Mouse (Mus musculus) brain, embryonic 14.5 days (tissue): ENCODE data around the gene Tfe3. TPM values are rescaled to one million over a fixed set of nuclear protein-coding genes. Genes with fewer than 3 reads are reported as not detected.
"Not testable (repeated sequence)": the region's sequence is repeated elsewhere in the genome, so short reads cannot be mapped to it uniquely, and the experiment has no call there.

ENCODE experiments used
- DNase-seq: peaks from one replicate; pipeline ENCODE4 v3.0.0-alpha.2; 2011; ENCODE audit warnings: low read depth
- CTCF ChIP-seq: fragments of 200-500 bp; IDR thresholded peaks from 2 replicates; pipeline ENCODE4 v1.5.1; 2012; ENCODE audit warnings: inconsistent platforms, mild to moderate bottlenecking, moderate library complexity, borderline replicate concordance; ENCODE audit not compliant: insufficient read depth, insufficient read length; ENCODE audit errors: extremely low read depth
- POLR2A ChIP-seq: fragments of 200-500 bp; IDR thresholded peaks from 2 replicates; pipeline ENCODE4 v1.6.1; 2012; ENCODE audit warnings: mild to moderate bottlenecking, inconsistent platforms, borderline replicate concordance; ENCODE audit not compliant: poor library complexity, insufficient read depth, insufficient read length, severe bottlenecking; ENCODE audit errors: extremely low read depth
- polyA plus RNA-seq: library from polyadenylated mRNA; depleted of rRNA; stranded (reverse); fragments of >200 nt; gene quantifications from 2 replicates; pipeline ENCODE4 v1.2.3, GENCODE M21; 2012; rRNA removed

The Tfe3 gene
- polyA plus RNA-seq = 14.1 and 22.6 TPM in 2 replicates

GRCm38 (mm10) chrX:7762137-7762920 lies at the start of gene Tfe3:
Gene Tfe3, plus strand, starts transcription at chrX:7762560.
- TF ChIP-seq POLR2A = no peak
- no peak for TF ChIP-seq CTCF
- peak; percentile 98 for DNase-seq

GRCm38 (mm10) chrX:7713764-7714134 lies 48.6 kb upstream of the Tfe3 start:
- not testable (repeated sequence) for DNase-seq

- DNase-seq = peak; percentile 98
These were observed 48.0 kb upstream of the Tfe3 start, which contains the start of gene Wdr45 for GRCm38 (mm10) chrX:7714135-7714899. Gene Wdr45, plus strand, starts transcription at chrX:7714333.

DNA sequence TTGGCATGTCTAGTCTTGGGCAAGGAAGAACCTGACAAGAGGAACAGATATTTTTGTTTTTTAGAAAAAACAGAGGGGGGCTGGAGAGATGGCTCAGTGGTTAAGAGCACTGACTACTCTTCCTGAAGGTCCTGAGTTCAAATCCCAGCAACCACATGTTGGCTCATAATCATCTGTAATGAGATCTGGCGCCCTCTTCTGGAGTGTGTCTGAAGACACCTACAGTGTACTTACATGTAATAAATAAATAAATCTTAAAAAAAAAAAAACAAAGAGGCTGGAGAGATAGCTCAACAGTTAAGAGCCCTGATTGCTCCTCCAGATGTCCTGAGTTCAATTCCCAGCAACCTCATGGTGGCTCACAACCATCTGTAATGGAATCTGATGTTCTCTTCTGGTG lies 46.3 kb upstream of the Tfe3 start:
- not testable (repeated sequence) for DNase-seq

DNA sequence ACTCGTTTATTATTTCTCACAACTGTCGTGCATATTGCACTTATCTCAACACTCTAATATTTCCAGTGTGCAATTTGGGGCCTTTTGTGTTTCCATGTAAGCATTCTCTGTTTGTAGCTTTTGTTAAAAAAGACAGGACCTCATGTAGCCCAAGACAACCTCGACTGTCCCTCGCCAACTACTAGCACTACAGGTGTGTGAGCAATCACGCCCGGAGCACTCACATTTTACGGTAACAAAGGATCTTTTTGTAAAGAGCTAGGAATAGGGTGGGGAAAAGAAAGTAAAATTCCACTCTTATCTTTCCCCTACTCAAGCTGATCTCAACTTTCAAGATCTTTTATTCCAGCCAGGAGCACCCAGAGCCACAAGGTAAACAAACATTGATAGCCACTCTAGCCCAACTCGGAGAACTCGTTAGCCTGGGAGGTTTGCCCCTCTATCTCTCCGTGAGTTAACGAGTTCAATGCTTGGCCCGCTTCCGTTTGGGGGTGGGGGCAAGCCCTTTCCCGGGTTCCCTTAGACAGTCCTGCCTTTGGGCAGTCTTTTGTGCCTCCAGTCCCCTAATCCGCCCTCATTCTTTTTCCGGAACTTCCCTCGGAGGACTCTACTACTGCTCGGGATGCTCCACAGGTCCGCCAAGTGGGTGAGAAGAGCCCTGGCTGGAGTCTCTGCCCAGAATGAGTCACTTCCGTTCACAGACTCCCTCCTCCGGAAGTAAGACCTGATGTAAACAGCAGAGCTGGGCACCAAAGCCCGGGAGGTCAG lies 40.7 kb upstream of the Tfe3 start, which contains the start of gene Gm45208:
TSS of gene Gm45208 (plus strand) at position 732 of the 768 bp plus-strand sequence.
- DNase-seq = peak; percentile 89
- no peak for TF ChIP-seq POLR2A
- no peak for TF ChIP-seq CTCF

GRCm38 (mm10) chrX:7722282-7722611 lies 40.1 kb upstream of the Tfe3 start:
- no peak for TF ChIP-seq CTCF
- TF ChIP-seq POLR2A = no peak
- DNase-seq = no peak

GRCm38 (mm10) chrX:7722691-7723090 lies 39.7 kb upstream of the Tfe3 start:
- no peak for DNase-seq
- TF ChIP-seq POLR2A (no peak), CTCF (no peak)

DNA sequence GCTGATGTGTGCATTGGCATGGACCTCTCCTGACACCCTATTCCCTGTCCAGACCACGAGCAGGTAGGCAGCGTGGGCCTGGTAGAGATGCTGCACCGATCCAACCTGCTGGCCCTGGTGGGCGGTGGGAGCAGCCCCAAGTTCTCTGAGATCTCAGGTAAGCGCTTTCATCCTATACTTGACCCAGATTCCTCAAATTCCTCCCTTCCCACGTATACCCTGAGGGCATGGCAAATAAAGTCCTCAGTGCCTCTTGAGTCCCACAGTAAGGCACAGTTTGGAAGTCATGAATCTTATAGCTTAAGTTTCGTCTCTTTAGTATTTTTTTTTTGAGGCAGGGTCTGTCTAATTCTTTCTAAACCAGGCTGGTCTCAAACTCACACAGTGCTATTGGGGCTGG lies 38.2 kb upstream of the Tfe3 start:
- TF ChIP-seq POLR2A (no peak), CTCF (no peak)
- DNase-seq = no peak

DNA sequence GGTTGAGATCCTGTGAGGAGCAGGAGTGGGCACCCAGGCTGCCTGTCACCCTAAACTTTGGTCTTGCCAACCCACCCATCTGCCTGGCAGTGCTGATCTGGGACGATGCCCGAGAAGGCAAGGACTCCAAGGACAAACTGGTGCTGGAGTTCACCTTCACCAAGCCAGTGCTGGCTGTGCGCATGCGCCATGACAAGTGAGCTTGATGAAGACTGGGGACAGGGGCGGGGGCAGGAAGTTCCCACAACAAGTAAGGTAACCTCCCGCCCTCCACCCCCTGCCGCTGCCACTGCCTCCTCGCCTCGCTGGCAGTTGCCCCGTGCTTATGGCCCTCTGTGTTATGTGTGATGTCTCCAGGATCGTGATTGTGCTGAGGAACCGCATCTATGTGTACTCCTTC lies 36.5 kb upstream of the Tfe3 start:
- DNase-seq = no peak
- TF ChIP-seq POLR2A (no peak), CTCF (no peak)

DNA sequence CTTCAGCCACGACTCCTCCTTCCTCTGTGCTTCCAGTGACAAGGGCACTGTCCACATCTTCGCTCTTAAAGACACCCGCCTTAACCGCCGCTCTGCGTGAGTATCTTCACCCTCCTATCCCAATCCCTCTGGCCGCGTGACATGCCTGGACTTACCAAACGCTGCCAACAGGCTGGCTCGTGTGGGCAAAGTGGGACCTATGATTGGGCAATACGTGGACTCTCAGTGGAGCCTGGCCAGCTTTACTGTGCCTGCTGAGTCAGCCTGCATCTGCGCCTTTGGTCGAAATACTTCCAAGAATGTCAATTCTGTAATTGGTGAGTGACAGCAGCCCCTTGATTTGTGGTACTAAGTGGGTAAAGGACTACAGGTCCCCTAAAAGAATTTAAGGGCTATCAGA lies 35.2 kb upstream of the Tfe3 start:
- TF ChIP-seq CTCF = no peak
- no peak for TF ChIP-seq POLR2A
- no peak for DNase-seq

GRCm38 (mm10) chrX:7728215-7728921 lies 34.0 kb upstream of the Tfe3 start, which contains the start of gene Praf2:
Gene Praf2, plus strand, starts transcription at chrX:7728439.
- TF ChIP-seq POLR2A (no peak), CTCF (no peak)
- DNase-seq = peak; percentile 96

DNA sequence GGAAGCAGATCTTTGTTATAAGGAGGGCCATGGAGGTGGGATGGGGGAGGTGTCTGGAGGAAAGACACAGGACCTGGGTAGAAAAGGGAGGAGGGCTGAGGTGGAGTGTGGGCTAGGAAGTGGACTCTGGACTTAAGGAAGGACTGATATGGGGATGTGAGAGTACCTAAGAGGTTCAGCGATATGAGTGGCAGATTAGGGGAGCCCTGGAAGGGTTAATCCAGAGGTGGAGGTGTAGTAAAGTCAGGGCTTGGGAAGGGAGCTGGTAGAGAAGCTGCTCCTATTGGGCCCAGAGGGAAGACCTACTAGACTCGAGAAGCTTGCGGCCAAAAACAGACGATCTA lies 33.5 kb upstream of the Tfe3 start:
- no peak for TF ChIP-seq CTCF
- no peak for TF ChIP-seq POLR2A
- DNase-seq = no peak
